Mouse (Mus musculus): Measurements from ENCODE around the gene Vmn1r125. TPM values are rescaled to one million over a fixed set of nuclear protein-coding genes. Genes with fewer than 3 reads are reported as not detected.

The Vmn1r125 gene
- not detected for total RNA-seq (2023)

GRCm38 (mm10) chr7:21271879-21272278 is at the start of gene Vmn1r125:
Vmn1r125 (plus strand) TSS chr7:21272179.

GRCm38 (mm10) chr7:21260517-21260916 is 11.5 kb upstream of the Vmn1r125 start, which contains the start of gene Vmn1r124:
Vmn1r124 (minus strand) TSS chr7:21260617.

GRCm38 (mm10) chr7:21301367-21301766 is 29.4 kb downstream of the Vmn1r125 start, which contains the start of gene Vmn1r126:
Vmn1r126 (minus strand) TSS chr7:21301467.

GRCm38 (mm10) chr7:21319761-21320160 is 47.8 kb downstream of the Vmn1r125 start, which contains the start of gene Vmn1r127:
Vmn1r127 (minus strand) TSS chr7:21319861.

Other genes with a start within 250 kb of the Vmn1r125 start
- gene Vmn1r120, start 218.4 kb upstream of the Vmn1r125 start, total RNA-seq (2023), result not detected
- gene Vmn1r121, start 173.7 kb upstream of the Vmn1r125 start, total RNA-seq (2023), result not detected
- not detected for gene Vmn1r122, start 138.1 kb upstream of the Vmn1r125 start, total RNA-seq (2023)
- not detected for gene Vmn1r123, start 110.0 kb upstream of the Vmn1r125 start, total RNA-seq (2023)
- not detected for gene Gm5157, start 81.8 kb upstream of the Vmn1r125 start, total RNA-seq (2023)
- gene Vmn1r124, start 11.6 kb upstream of the Vmn1r125 start, total RNA-seq (2023), result not detected
- not detected for gene Vmn1r126, start 29.3 kb downstream of the Vmn1r125 start, total RNA-seq (2023)
- not detected for gene Vmn1r127, start 47.7 kb downstream of the Vmn1r125 start, total RNA-seq (2023)
- not detected for gene Vmn1r128, start 77.2 kb downstream of the Vmn1r125 start, total RNA-seq (2023)
- gene Vmn1r129, start 89.1 kb downstream of the Vmn1r125 start, total RNA-seq (2023), result not detected
- gene Gm6882, start 160.6 kb downstream of the Vmn1r125 start, total RNA-seq (2023), result not detected
- not detected for gene Vmn1r130, start 239.6 kb downstream of the Vmn1r125 start, total RNA-seq (2023)

All from B cell, adult 67 days (primary cell).